Mouse (Mus musculus) neural tube, embryonic 11.5 days (tissue): ENCODE results near the gene Ccdc162. TPM values are rescaled to one million over a fixed set of nuclear protein-coding genes. Genes with fewer than 3 reads are reported as not detected.

Experiments used
- ATAC-seq: fragments of 200-750 bp; cut with Nextera tagmentation; 2 replicates; pipeline ENCODE4 v1.8.0; 2017; ENCODE audit warnings: moderate number of reproducible peaks, mild to moderate bottlenecking, moderate TSS enrichment, moderate library complexity; ENCODE audit not compliant: insufficient read depth, low FRiP score, low TSS enrichment
- DNase-seq: peaks from one replicate; pipeline ENCODE4 v3.0.0-alpha.2; 2015; ENCODE audit warnings: low spot score
- H3K27ac ChIP-seq: fragments of 300-500 bp; sonication (generic); 2 replicates; pipeline ENCODE4 v1.5.1; 2014; ENCODE audit warnings: low read depth, mild to moderate bottlenecking, low read length
- H3K27me3 ChIP-seq: fragments of 300-500 bp; sonication (generic); 2 replicates; pipeline ENCODE4 v1.6.1; 2014; ENCODE audit warnings: mild to moderate bottlenecking, low read length, mixed read lengths; ENCODE audit not compliant: control insufficient read depth, insufficient read depth
- H3K36me3 ChIP-seq: fragments of 300-500 bp; sonication (generic); 2 replicates; pipeline ENCODE4 v1.6.1; 2014; ENCODE audit warnings: mild to moderate bottlenecking, low read length, moderate library complexity, mixed read lengths; ENCODE audit not compliant: control insufficient read depth, insufficient read depth
- H3K4me1 ChIP-seq: fragments of 300-500 bp; sonication (generic); 2 replicates; pipeline ENCODE4 v1.6.1; 2014; ENCODE audit warnings: low read length, mixed read lengths; ENCODE audit not compliant: control insufficient read depth, insufficient read depth
- H3K4me2 ChIP-seq: fragments of 300-500 bp; sonication (generic); 2 replicates; pipeline ENCODE4 v1.6.1; 2014; ENCODE audit warnings: low read depth, mild to moderate bottlenecking, moderate library complexity
- H3K4me3 ChIP-seq: fragments of 300-500 bp; sonication (generic); 2 replicates; pipeline ENCODE4 v1.5.1; 2014; ENCODE audit warnings: low read depth, low read length
- H3K9ac ChIP-seq: fragments of 300-500 bp; sonication (generic); 2 replicates; pipeline ENCODE4 v1.6.1; 2014; ENCODE audit warnings: mild to moderate bottlenecking, low read length
- H3K9me3 ChIP-seq: fragments of 300-500 bp; sonication (generic); 2 replicates; pipeline ENCODE4 v1.6.1; 2016; ENCODE audit warnings: low read length; ENCODE audit not compliant: control insufficient read depth
- WGBS: fragments of 180-500 bp; shearing (Covaris S2); extraction: QIAGEN DNeasy Blood & Tissue Kit; methylation state at CpG from one replicate; pipeline ENCODE4 v1.1.7; 2014; 5-methylcytosine and 5-hydroxymethylcytosine counted together
- polyA plus RNA-seq: library from polyadenylated mRNA; unstranded; fragments of >200 nt; fragmentation: Nextera tagmentation; extraction: Ambion mirVana; gene quantifications from 2 replicates; pipeline ENCODE4 v1.2.1, GENCODE M21; 2014

Gene Ccdc162
- polyA plus RNA-seq, 1 experiment from 2014 or later = 0.28 TPM

- H3K9ac ChIP-seq = 0 out of 2 replicates have a peak overlapping the region, but pooled peaks have one; percentile 11
- no peak overlapping the region for H3K4me3 ChIP-seq
- ATAC-seq = no peak
Observed at GRCm38 (mm10) chr10:41684548-41684996, 31.9 kb downstream of the Ccdc162 start.

GRCm38 (mm10) chr10:41682546-41683393 is 33.7 kb downstream of the Ccdc162 start:
- Histone ChIP-seq H3K4me2 (no peak overlapping the region), H3K9me3 (no peaks in the 10 kb centered on the region), H3K4me3 (no peak overlapping the region), H3K9ac (no peak overlapping the region), H3K36me3 (no peaks in the 10 kb centered on the region), H3K4me1 (no peaks in the 10 kb centered on the region), H3K27me3 (no peaks in the 10 kb centered on the region), H3K27ac (no peak overlapping the region)
- ATAC-seq (peak; percentile 23), DNase-seq (peak; percentile 78)
- 45% methylated on average over 16 of the region's 16 CpGs for WGBS

More at GRCm38 (mm10) chr10:41684548-41684996, 31.9 kb downstream of the Ccdc162 start:
- no peaks in the 10 kb centered on the region for H3K4me1 ChIP-seq
- peak overlapping the region; percentile 33 for H3K4me2 ChIP-seq
- no peaks in the 10 kb centered on the region for H3K27me3 ChIP-seq
- H3K36me3 ChIP-seq = no peaks in the 10 kb centered on the region
- DNase-seq = peak; percentile 27
- H3K27ac ChIP-seq = no peak overlapping the region
- H3K9me3 ChIP-seq = no peaks in the 10 kb centered on the region
- 7% methylated on average over 21 of the region's 21 CpGs for WGBS

GRCm38 (mm10) chr10:41678746-41679360 is 37.6 kb downstream of the Ccdc162 start:
- Histone ChIP-seq H3K4me2 (no peak overlapping the region), H3K4me1 (no peaks in the 10 kb centered on the region), H3K27me3 (no peaks in the 10 kb centered on the region), H3K9me3 (no peaks in the 10 kb centered on the region), H3K9ac (no peak overlapping the region), H3K27ac (no peak overlapping the region), H3K4me3 (no peak overlapping the region), H3K36me3 (no peaks in the 10 kb centered on the region)
- WGBS = 29% methylated on average over 18 of the region's 18 CpGs
- ATAC-seq (peak; percentile 53; the same call in 1 of the 2 replicates), DNase-seq (peak; percentile 74)

- no peak overlapping the region for H3K4me2 ChIP-seq
- no peak overlapping the region for H3K27ac ChIP-seq
- DNase-seq (no peak), ATAC-seq (no peak)
- no peaks in the 10 kb centered on the region for H3K4me1 ChIP-seq
- H3K9ac ChIP-seq = no peak overlapping the region
- no peaks in the 10 kb centered on the region for H3K27me3 ChIP-seq
- no peaks in the 10 kb centered on the region for H3K9me3 ChIP-seq
- no peaks in the 10 kb centered on the region for H3K36me3 ChIP-seq
- 67% methylated on average over 8 of the region's 8 CpGs for WGBS
- no peak overlapping the region for H3K4me3 ChIP-seq
Observed at GRCm38 (mm10) chr10:41677396-41677795, 39.0 kb downstream of the Ccdc162 start.

GRCm38 (mm10) chr10:41676661-41677061 is 39.8 kb downstream of the Ccdc162 start:
- H3K4me3 ChIP-seq = no peak overlapping the region
- H3K4me2 ChIP-seq = no peak overlapping the region
- H3K27ac ChIP-seq = no peak overlapping the region
- no peak overlapping the region for H3K9ac ChIP-seq
- no peaks in the 10 kb centered on the region for H3K36me3 ChIP-seq
- no peaks in the 10 kb centered on the region for H3K27me3 ChIP-seq
- 86% methylated on average over 6 of the region's 6 CpGs for WGBS
- ATAC-seq (no peak), DNase-seq (no peak)
- H3K4me1 ChIP-seq = no peaks in the 10 kb centered on the region
- H3K9me3 ChIP-seq = no peaks in the 10 kb centered on the region

GRCm38 (mm10) chr10:41675842-41676571 is 40.4 kb downstream of the Ccdc162 start:
- H3K9ac ChIP-seq = no peak overlapping the region
- no peaks in the 10 kb centered on the region for H3K9me3 ChIP-seq
- 84% methylated on average over 6 of the region's 6 CpGs for WGBS
- no peak for ATAC-seq
- no peak overlapping the region for H3K4me2 ChIP-seq
- no peak for DNase-seq
- H3K27ac ChIP-seq = no peak overlapping the region
- H3K36me3 ChIP-seq = no peaks in the 10 kb centered on the region
- no peak overlapping the region for H3K4me3 ChIP-seq
- H3K27me3 ChIP-seq = no peaks in the 10 kb centered on the region
- H3K4me1 ChIP-seq = no peaks in the 10 kb centered on the region

GRCm38 (mm10) chr10:41675243-41675642 is 41.2 kb downstream of the Ccdc162 start:
- no peak overlapping the region for H3K4me2 ChIP-seq
- no peak overlapping the region for H3K9ac ChIP-seq
- no peak overlapping the region for H3K4me3 ChIP-seq
- H3K4me1 ChIP-seq = no peaks in the 10 kb centered on the region
- 76% methylated on average over 6 of the region's 6 CpGs for WGBS
- no peaks in the 10 kb centered on the region for H3K9me3 ChIP-seq
- no peak for ATAC-seq
- no peak for DNase-seq
- no peaks in the 10 kb centered on the region for H3K36me3 ChIP-seq
- no peaks in the 10 kb centered on the region for H3K27me3 ChIP-seq
- no peak overlapping the region for H3K27ac ChIP-seq

GRCm38 (mm10) chr10:41674362-41674761 is 42.1 kb downstream of the Ccdc162 start:
- Histone ChIP-seq H3K27ac (no peak overlapping the region), H3K4me2 (no peak overlapping the region), H3K4me3 (no peak overlapping the region), H3K36me3 (no peaks in the 10 kb centered on the region), H3K9me3 (no peaks in the 10 kb centered on the region), H3K4me1 (no peaks in the 10 kb centered on the region), H3K9ac (no peak overlapping the region), H3K27me3 (no peaks in the 10 kb centered on the region)
- DNase-seq (no peak), ATAC-seq (no peak)
- 80% methylated on average over 3 of the region's 3 CpGs for WGBS
